Mouse (Mus musculus): ENCODE measurements around the gene Slc44a2. TPM values are rescaled to one million over a fixed set of nuclear protein-coding genes. Genes with fewer than 3 reads are reported as not detected.

Gene Slc44a2
- polyA plus RNA-seq, 1 experiment from 2014 or later, result 65.5 TPM

DNA sequence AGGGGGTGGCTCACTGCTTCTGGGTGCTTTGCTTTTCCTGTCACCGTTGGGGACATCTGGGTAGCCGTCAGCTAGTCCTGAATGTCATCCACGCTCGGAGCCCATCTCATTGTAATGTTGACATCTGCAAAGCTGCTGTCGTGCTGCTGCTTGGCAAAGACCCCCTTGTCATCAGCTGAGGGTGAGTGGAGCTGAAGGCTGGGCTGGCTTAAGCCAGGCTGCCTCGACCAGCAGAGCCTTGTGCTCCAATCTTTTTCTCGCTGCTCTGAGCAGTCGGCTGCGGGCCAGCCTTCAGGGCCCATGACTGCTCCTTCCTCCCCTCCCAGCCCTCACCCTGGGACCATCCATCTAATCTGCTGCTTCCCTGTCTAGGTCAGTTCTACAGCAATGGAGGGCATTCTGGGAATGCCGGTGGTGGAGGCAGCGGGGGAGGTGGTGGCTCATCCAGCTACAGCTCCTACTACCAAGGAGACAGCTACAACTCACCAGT lies 82.3 kb downstream of the Slc44a2 start:
- Histone ChIP-seq H3K4me2 (ENCODE audit: low read length) (no peak overlapping the region), H3K4me1 (ENCODE audit: control insufficient read depth, insufficient read depth, low read length) (no peaks in the 10 kb centered on the region), H3K27me3 (ENCODE audit: control insufficient read depth, insufficient read depth, low read depth, low read length) (no peaks in the 10 kb centered on the region), H3K9me3 (replicated peaks; ENCODE audit: control insufficient read depth, low read length, poor library complexity, severe bottlenecking) (no peaks in the 10 kb centered on the region), H3K27ac (ENCODE audit: low read length) (no peak overlapping the region), H3K36me3 (ENCODE audit: control insufficient read depth, insufficient read depth, low read length) (peaks cover 54% of the 10 kb centered on the region), H3K4me3 (ENCODE audit: low read depth, low read length) (no peak overlapping the region), H3K9ac (ENCODE audit: low read depth, low read length) (no peak overlapping the region)
- ATAC-seq, result no peak
- 91% methylated on average over 11 of the region's 11 CpGs for WGBS

DNA sequence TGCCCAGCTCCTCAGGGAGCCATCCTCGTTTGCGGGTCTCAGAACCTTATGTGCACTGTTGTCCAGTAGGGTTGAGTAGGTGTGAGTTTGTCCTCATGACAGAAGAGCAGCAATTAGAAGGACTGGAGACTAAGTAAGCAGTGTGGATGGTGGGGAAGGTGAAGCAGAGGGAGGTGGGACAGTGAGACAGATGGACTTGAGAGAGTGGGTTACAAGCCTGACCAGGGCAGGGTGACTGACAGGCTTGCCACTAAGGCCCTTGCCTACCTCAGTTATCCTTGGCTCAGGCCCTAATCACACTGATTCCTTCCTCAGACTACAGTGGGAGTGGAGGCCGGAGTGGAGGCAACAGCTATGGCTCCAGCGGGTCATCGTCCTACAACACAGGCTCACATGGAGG lies 83.2 kb downstream of the Slc44a2 start:
- ATAC-seq, result no peak

More for the DNA sequence above, 83.2 kb downstream of the Slc44a2 start:
- no peaks in the 10 kb centered on the region; the same call in 1 of the 2 replicates for H3K4me1 ChIP-seq (ENCODE audit: control insufficient read depth, insufficient read depth, low read length)
- 94% methylated on average over 5 of the region's 5 CpGs for WGBS
- H3K27me3 ChIP-seq (ENCODE audit: control insufficient read depth, insufficient read depth, low read depth, low read length), result no peaks in the 10 kb centered on the region
- no peak overlapping the region for H3K4me3 ChIP-seq (ENCODE audit: low read depth, low read length)
- no peak overlapping the region for H3K27ac ChIP-seq (ENCODE audit: low read length)
- H3K4me2 ChIP-seq (ENCODE audit: low read length), result no peak overlapping the region
- H3K36me3 ChIP-seq (ENCODE audit: control insufficient read depth, insufficient read depth, low read length), result peaks cover 52% of the 10 kb centered on the region
- no peaks in the 10 kb centered on the region for H3K9me3 ChIP-seq (replicated peaks; ENCODE audit: control insufficient read depth, low read length, poor library complexity, severe bottlenecking)
- no peak overlapping the region for H3K9ac ChIP-seq (ENCODE audit: low read depth, low read length)

Other genes starting within 250 kb of the Slc44a2 start
- 1.8 and 1.9 TPM in 2 replicates for gene Gm49373, start 247.6 kb upstream of the Slc44a2 start, polyA plus RNA-seq (2015; fragmentation: Nextera tagmentation; extraction: Ambion mirVana)
- gene Fdx1l, start 247.1 kb upstream of the Slc44a2 start, polyA plus RNA-seq (2015; fragmentation: Nextera tagmentation; extraction: Ambion mirVana), result 59.9 and 73.0 TPM in 2 replicates
- gene Gm38431, start 228.7 kb upstream of the Slc44a2 start, polyA plus RNA-seq (2015; fragmentation: Nextera tagmentation; extraction: Ambion mirVana), result 1.6 and 1.9 TPM in 2 replicates
- gene Raver1, start 228.7 kb upstream of the Slc44a2 start, polyA plus RNA-seq (2015; fragmentation: Nextera tagmentation; extraction: Ambion mirVana), result 28.9 and 30.4 TPM in 2 replicates
- gene Tyk2, start 189.5 kb upstream of the Slc44a2 start, polyA plus RNA-seq (2015; fragmentation: Nextera tagmentation; extraction: Ambion mirVana), result 9.7 and 9.9 TPM in 2 replicates
- gene Cdc37, start 170.7 kb upstream of the Slc44a2 start, polyA plus RNA-seq (2015; fragmentation: Nextera tagmentation; extraction: Ambion mirVana), result 199 and 227 TPM in 2 replicates
- gene Pde4a, start 155.0 kb upstream of the Slc44a2 start, polyA plus RNA-seq (2015; fragmentation: Nextera tagmentation; extraction: Ambion mirVana), result 44.2 and 49.3 TPM in 2 replicates
- 68.0 and 69.9 TPM in 2 replicates for gene Keap1, start 81.3 kb upstream of the Slc44a2 start, polyA plus RNA-seq (2015; fragmentation: Nextera tagmentation; extraction: Ambion mirVana)
- 3.7 and 4.3 TPM in 2 replicates for gene S1pr5, start 72.3 kb upstream of the Slc44a2 start, polyA plus RNA-seq (2015; fragmentation: Nextera tagmentation; extraction: Ambion mirVana)
- gene Atg4d, start 55.4 kb upstream of the Slc44a2 start, polyA plus RNA-seq (2015; fragmentation: Nextera tagmentation; extraction: Ambion mirVana), result 43.0 and 47.9 TPM in 2 replicates
- 17.0 and 18.3 TPM in 2 replicates for gene Kri1, start 32.7 kb upstream of the Slc44a2 start, polyA plus RNA-seq (2015; fragmentation: Nextera tagmentation; extraction: Ambion mirVana)
- gene Cdkn2d, start 29.3 kb upstream of the Slc44a2 start, polyA plus RNA-seq (2015; fragmentation: Nextera tagmentation; extraction: Ambion mirVana), result 98.9 and 117 TPM in 2 replicates
- 1.6 and 2.1 TPM in 2 replicates for gene Ap1m2, start 8.4 kb upstream of the Slc44a2 start, polyA plus RNA-seq (2015; fragmentation: Nextera tagmentation; extraction: Ambion mirVana)
- gene Ilf3, start 47.2 kb downstream of the Slc44a2 start, polyA plus RNA-seq (2015; fragmentation: Nextera tagmentation; extraction: Ambion mirVana), result 228 and 245 TPM in 2 replicates
- 51.9 and 54.0 TPM in 2 replicates for gene Qtrt1, start 91.1 kb downstream of the Slc44a2 start, polyA plus RNA-seq (2015; fragmentation: Nextera tagmentation; extraction: Ambion mirVana)
- gene Dnm2, start 104.2 kb downstream of the Slc44a2 start, polyA plus RNA-seq (2015; fragmentation: Nextera tagmentation; extraction: Ambion mirVana), result 63.2 and 64.5 TPM in 2 replicates
- 54.5 and 55.2 TPM in 2 replicates for gene Tmed1, start 189.6 kb downstream of the Slc44a2 start, polyA plus RNA-seq (2015; fragmentation: Nextera tagmentation; extraction: Ambion mirVana)
- 1.8 TPM in 2 replicates for gene AB124611, start 205.5 kb downstream of the Slc44a2 start, polyA plus RNA-seq (2015; fragmentation: Nextera tagmentation; extraction: Ambion mirVana)
- gene Carm1, start 226.2 kb downstream of the Slc44a2 start, polyA plus RNA-seq (2015; fragmentation: Nextera tagmentation; extraction: Ambion mirVana), result 22.5 and 27.4 TPM in 2 replicates